Mouse (Mus musculus) bone marrow, adult 2 months (tissue): Measurements from ENCODE around the gene Myt1.

Experiments
- CTCF ChIP-seq: fragments of 200-500 bp; IDR thresholded peaks from 2 replicates; pipeline ENCODE4 v1.5.1; 2011; ENCODE audit warnings: low read length, control low read depth; ENCODE audit not compliant: control insufficient read depth, insufficient read depth
- POLR2A ChIP-seq: fragments of 200-500 bp; IDR thresholded peaks from 2 replicates; pipeline ENCODE4 v1.6.1; 2011; ENCODE audit warnings: low read depth, mild to moderate bottlenecking, control low read depth, low read length, borderline replicate concordance; ENCODE audit not compliant: control insufficient read depth

DNA sequence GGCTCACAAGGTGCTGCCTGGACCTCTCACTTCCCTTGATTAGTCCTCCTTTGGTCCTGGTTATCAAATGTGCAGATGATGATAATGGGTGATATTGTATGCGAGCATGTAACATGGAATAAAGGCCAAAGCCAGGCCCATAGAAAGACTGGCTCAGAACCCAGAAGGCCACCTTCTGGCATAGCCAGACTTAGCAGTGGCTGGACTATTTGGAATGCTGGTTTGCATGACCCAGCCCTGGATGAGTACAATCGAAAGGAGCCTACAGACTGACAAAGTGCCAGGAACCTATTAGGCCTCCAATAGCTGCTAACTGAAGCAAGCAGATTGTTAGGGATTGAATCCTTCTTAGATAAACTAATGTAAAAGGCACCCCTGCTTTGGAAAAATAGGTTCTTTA, 6.3 kb downstream of the Myt1 start:
- TF ChIP-seq CTCF: no peak
- no peak for TF ChIP-seq POLR2A
